Mouse (Mus musculus) heart, embryonic 15.5 days (tissue): Measurements from ENCODE around the gene Wwox. TPM values are rescaled to one million over a fixed set of nuclear protein-coding genes. Genes with fewer than 3 reads are reported as not detected.

Experiments
- ATAC-seq: fragments of 200-750 bp; cut with Nextera tagmentation; replicated peaks from 2 replicates; pipeline ENCODE4 v1.8.0; 2017; ENCODE audit warnings: low read depth, moderate TSS enrichment; ENCODE audit not compliant: insufficient number of reproducible peaks, insufficient read depth, low FRiP score
- H3K27ac ChIP-seq: fragments of 300-500 bp; sonication (generic); 2 replicates; pipeline ENCODE4 v1.5.1; 2015; ENCODE audit warnings: mild to moderate bottlenecking, inconsistent platforms
- H3K27me3 ChIP-seq: fragments of 300-500 bp; sonication (generic); 2 replicates; pipeline ENCODE4 v1.6.1; 2015; ENCODE audit warnings: inconsistent platforms
- H3K36me3 ChIP-seq: fragments of 300-500 bp; sonication (generic); 2 replicates; pipeline ENCODE4 v1.6.1; 2015; ENCODE audit warnings: mild to moderate bottlenecking, inconsistent platforms
- H3K4me1 ChIP-seq: fragments of 300-500 bp; sonication (generic); replicated peaks from 2 replicates; pipeline ENCODE4 v1.6.1; 2015; ENCODE audit warnings: inconsistent platforms
- H3K4me2 ChIP-seq: fragments of 300-500 bp; sonication (generic); 2 replicates; pipeline ENCODE4 v1.6.1; 2015; ENCODE audit warnings: inconsistent platforms, mild to moderate bottlenecking, moderate library complexity
- H3K4me3 ChIP-seq: fragments of 300-500 bp; sonication (generic); 2 replicates; pipeline ENCODE4 v1.5.1; 2015; ENCODE audit warnings: mild to moderate bottlenecking, inconsistent platforms
- H3K9ac ChIP-seq: fragments of 300-500 bp; sonication (generic); 2 replicates; pipeline ENCODE4 v1.6.1; 2015; ENCODE audit warnings: mild to moderate bottlenecking, inconsistent platforms
- H3K9me3 ChIP-seq: fragments of 300-500 bp; sonication (generic); replicated peaks from 2 replicates; pipeline ENCODE4 v1.6.1; 2016; ENCODE audit warnings: inconsistent platforms
- WGBS: fragments of 180-500 bp; shearing (Covaris S2); methylation state at CpG from one replicate; pipeline ENCODE4 v1.1.7; 2015; ENCODE audit warnings: mixed read lengths; 5-methylcytosine and 5-hydroxymethylcytosine counted together
- polyA plus RNA-seq: library from polyadenylated mRNA; unstranded; fragments of >200 nt; fragmentation: Nextera tagmentation; extraction: Ambion mirVana; gene quantifications from 2 replicates; pipeline ENCODE4 v1.2.1, GENCODE M21; 2015

The Wwox gene
- polyA plus RNA-seq, 1 experiment from 2014 or later: 10.9 TPM

DNA sequence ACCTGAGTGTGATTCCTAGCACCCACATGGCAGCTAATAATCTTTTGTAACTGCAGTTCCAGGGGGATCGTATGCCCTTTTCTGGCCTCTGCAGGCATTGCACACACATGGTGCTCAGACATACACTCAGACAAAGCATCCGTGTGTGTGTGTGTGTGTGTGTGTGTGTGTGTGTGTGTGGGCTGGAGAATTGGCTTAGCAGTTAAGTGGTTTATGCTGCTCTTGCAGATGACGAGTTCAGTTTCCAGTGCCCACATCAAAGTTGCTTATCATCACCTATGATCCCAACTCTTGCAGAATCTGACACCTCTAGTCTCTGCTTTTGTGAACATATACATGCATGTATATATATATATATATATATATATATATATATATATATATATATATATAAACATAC, 448.9 kb downstream of the Wwox start:
- WGBS: 84% methylated on average over 3 of the region's 3 CpGs
- ATAC-seq: no peak
- no peak overlapping the region for H3K4me3 ChIP-seq
- H3K9me3 ChIP-seq: no peaks in the 10 kb centered on the region
- no peak overlapping the region for H3K9ac ChIP-seq
- no peaks in the 10 kb centered on the region for H3K27me3 ChIP-seq
- H3K4me2 ChIP-seq: no peak overlapping the region
- H3K4me1 ChIP-seq: peaks cover 10% of the 10 kb centered on the region; the same call in 1 of the 2 replicates
- H3K27ac ChIP-seq: no peak overlapping the region
- H3K36me3 ChIP-seq: no peaks in the 10 kb centered on the region

DNA sequence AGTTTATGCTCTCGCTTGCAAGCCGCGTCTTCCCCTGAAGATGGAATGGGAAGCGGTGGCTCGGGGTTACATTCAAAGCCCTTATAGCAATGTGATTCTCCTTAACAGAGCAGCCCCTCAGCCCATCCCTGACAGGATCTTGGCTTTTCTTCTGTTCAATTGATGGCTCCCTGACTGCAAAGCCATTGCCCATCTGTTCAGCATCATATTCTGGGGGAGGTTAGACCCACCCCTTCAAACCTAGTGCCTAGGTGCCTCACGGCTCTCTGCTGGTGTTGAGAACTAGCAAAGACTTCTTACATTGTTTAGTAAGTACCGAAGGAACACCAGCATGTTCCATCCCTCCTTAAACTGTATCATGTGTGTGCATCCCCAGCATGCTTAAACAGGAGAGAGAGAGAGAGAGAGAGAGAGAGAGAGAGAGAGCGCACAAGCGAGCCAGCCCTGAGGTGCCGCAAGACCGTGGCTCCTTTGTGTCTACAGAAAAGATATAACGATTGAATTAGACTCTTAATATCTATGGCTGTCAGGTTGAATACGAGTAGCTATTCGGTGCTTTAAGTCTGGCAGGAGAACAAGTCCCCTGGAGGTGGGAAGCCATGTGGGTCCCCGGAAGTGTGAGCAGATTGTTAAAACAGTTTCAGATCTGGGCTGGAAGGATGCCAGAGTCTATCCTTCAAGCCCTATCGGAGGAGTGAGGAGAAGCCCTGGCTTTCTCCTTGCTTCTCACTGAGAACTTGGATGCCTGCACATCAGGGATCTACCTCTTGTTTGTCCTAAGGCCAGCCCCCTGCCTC, 450.3 kb downstream of the Wwox start:
- H3K9me3 ChIP-seq: no peaks in the 10 kb centered on the region
- H3K4me3 ChIP-seq: no peak overlapping the region
- no peak overlapping the region for H3K4me2 ChIP-seq
- H3K27ac ChIP-seq: no peak overlapping the region
- H3K4me1 ChIP-seq: peaks cover 10% of the 10 kb centered on the region; the same call in 1 of the 2 replicates
- no peaks in the 10 kb centered on the region for H3K27me3 ChIP-seq
- ATAC-seq: no peak; the same call in 1 of the 2 replicates
- H3K36me3 ChIP-seq: no peaks in the 10 kb centered on the region
- 58% methylated on average over 16 of the region's 16 CpGs for WGBS
- H3K9ac ChIP-seq: no peak overlapping the region

DNA sequence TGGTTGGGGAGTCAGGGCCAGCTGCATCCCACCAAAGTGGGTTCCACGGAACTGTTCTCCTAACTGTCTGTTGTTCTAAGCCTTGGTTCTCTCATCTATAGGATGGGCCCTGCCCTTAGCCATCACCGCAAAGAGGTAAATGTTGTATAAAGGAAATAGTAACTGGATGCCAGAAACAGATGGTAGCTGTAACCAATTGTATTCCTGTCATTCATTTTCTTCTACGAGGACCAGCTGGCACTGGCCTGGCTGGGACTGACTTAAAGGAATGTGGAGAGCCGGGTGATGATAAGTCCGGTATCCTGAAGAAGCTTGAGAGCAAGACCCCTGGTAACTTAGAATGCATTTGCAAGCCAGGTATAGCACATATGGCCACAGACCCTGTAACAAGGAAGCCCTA, 451.0 kb downstream of the Wwox start:
- H3K4me3 ChIP-seq: no peak overlapping the region
- no peaks in the 10 kb centered on the region for H3K9me3 ChIP-seq
- H3K9ac ChIP-seq: no peak overlapping the region
- WGBS: 52% methylated on average over 5 of the region's 5 CpGs
- H3K36me3 ChIP-seq: no peaks in the 10 kb centered on the region
- peaks cover 8% of the 10 kb centered on the region; the same call in 1 of the 2 replicates for H3K4me1 ChIP-seq
- H3K27ac ChIP-seq: no peak overlapping the region
- ATAC-seq: no peak
- H3K27me3 ChIP-seq: no peaks in the 10 kb centered on the region
- H3K4me2 ChIP-seq: no peak overlapping the region

DNA sequence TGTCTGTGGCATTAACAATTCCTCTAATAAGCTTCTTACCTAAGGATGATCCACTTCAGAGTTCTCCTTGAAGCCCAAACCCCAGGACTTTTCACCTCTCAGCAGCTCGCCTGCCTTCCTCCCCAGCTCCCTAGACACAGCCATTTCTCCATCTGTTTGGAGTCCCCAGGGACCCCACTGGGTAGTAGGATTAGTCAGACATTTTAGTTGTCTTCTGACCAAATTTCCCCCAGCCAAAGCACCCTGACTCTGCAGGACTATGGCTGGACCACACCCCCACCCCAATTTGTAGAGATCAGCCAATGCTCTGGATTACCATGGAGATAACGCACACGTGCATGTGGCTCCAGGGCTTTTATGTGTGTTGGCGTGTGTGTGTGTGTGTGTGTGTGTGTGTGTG, 451.8 kb downstream of the Wwox start:
- Histone ChIP-seq H3K36me3 (no peaks in the 10 kb centered on the region), H3K9me3 (no peaks in the 10 kb centered on the region), H3K9ac (no peak overlapping the region), H3K27me3 (no peaks in the 10 kb centered on the region), H3K4me1 (peaks cover 8% of the 10 kb centered on the region; the same call in 1 of the 2 replicates), H3K27ac (no peak overlapping the region), H3K4me3 (no peak overlapping the region), H3K4me2 (no peak overlapping the region)
- no peak for ATAC-seq
- WGBS: 79% methylated on average over 4 of the region's 4 CpGs

DNA sequence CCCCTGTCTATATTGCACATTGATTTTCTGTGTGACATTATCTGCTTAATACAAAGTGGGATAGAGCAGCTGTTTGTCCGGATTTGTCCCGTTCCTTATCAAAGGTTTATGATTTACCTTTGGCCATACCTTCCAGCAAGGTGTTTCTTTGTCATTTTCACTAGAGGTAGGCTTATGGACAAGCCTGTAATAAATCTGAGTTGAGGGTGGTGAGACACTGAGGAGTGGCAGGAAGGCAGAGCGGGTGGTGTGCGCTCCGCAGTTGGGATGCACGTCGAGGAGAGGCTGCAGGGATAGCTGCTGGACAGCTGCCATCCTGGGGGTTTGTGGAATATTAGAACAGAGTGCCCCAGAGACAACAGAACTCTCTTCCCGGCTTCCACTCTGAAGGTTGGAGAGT, 458.0 kb downstream of the Wwox start:
- H3K36me3 ChIP-seq: no peaks in the 10 kb centered on the region
- no peak overlapping the region for H3K4me2 ChIP-seq
- 74% methylated on average over 8 of the region's 8 CpGs for WGBS
- H3K27ac ChIP-seq: no peak overlapping the region
- ATAC-seq: no peak
- H3K4me3 ChIP-seq: no peak overlapping the region
- H3K4me1 ChIP-seq: no peaks in the 10 kb centered on the region
- H3K9me3 ChIP-seq: no peaks in the 10 kb centered on the region
- no peaks in the 10 kb centered on the region for H3K27me3 ChIP-seq
- no peak overlapping the region for H3K9ac ChIP-seq

DNA sequence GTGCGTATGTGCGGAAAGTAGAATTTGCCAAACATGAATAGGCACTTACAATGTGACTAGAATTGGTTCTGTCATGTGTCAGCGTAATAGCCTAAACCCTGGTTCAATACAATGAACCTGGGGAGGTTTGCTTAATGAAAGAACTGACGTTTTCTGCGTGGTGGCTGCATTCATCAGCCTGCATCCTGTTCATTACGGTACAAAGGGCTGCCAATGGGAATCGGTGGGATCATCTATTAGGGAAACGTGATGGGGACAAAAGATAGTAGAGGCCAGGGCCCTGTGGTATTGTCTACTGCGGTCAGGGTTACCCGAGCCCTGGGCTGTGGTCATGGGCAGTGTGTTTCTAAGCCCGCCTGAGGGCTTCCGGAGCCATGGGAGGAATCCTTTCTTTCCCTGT, 459.7 kb downstream of the Wwox start:
- no peaks in the 10 kb centered on the region for H3K36me3 ChIP-seq
- 85% methylated on average over 12 of the region's 12 CpGs for WGBS
- H3K4me1 ChIP-seq: no peaks in the 10 kb centered on the region
- H3K9ac ChIP-seq: no peak overlapping the region
- no peak for ATAC-seq
- no peaks in the 10 kb centered on the region for H3K9me3 ChIP-seq
- H3K4me2 ChIP-seq: no peak overlapping the region
- no peaks in the 10 kb centered on the region for H3K27me3 ChIP-seq
- H3K27ac ChIP-seq: no peak overlapping the region
- no peak overlapping the region for H3K4me3 ChIP-seq

DNA sequence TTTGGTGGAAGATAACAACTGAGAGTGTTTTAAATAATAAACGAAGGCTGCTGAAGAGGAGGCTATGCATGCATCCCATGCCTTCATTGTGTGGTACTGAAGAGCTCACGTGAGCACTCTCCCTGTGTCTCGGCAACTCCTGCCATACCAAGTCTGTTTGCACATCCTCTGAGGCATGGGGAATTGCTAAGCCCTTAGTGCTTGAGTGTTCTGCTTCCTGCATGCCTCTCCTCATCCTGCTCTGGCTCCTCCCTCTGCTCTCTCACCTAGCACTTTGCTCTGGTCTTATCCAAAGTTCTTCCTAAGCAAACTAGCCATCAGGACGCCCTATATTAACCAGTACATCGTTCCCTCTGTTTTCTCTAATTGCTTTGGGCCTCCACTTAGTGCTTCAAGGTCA, 463.1 kb downstream of the Wwox start:
- H3K4me3 ChIP-seq: no peak overlapping the region
- no peaks in the 10 kb centered on the region for H3K4me1 ChIP-seq
- no peak overlapping the region for H3K9ac ChIP-seq
- 79% methylated on average over 5 of the region's 5 CpGs for WGBS
- H3K27ac ChIP-seq: no peak overlapping the region
- H3K4me2 ChIP-seq: no peak overlapping the region
- no peaks in the 10 kb centered on the region for H3K27me3 ChIP-seq
- ATAC-seq: no peak
- H3K36me3 ChIP-seq: no peaks in the 10 kb centered on the region
- H3K9me3 ChIP-seq: no peaks in the 10 kb centered on the region

DNA sequence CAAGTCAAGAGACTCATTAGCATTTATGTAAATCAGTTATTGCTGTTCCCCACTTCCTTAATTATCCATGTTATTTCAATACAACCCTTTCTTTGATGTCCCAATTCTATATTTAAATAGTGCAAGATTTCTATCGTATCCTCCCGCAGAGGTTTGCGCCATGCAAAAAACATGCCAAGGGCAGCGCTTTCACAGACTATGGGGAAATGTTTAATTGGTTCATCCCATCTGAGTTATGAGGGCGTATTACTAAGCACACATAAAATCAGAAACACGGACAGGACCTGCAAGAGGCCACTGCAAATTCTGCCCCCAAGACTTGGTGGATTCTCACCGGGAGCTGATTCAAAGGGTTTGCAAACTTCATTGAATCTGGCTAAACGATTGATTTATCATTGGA, 468.6 kb downstream of the Wwox start:
- ATAC-seq: no peak
- WGBS: 89% methylated on average over 8 of the region's 8 CpGs
- Histone ChIP-seq H3K9me3 (no peaks in the 10 kb centered on the region), H3K27ac (no peak overlapping the region), H3K4me2 (no peak overlapping the region), H3K4me3 (no peak overlapping the region), H3K27me3 (no peaks in the 10 kb centered on the region), H3K36me3 (no peaks in the 10 kb centered on the region), H3K9ac (no peak overlapping the region), H3K4me1 (no peaks in the 10 kb centered on the region)

DNA sequence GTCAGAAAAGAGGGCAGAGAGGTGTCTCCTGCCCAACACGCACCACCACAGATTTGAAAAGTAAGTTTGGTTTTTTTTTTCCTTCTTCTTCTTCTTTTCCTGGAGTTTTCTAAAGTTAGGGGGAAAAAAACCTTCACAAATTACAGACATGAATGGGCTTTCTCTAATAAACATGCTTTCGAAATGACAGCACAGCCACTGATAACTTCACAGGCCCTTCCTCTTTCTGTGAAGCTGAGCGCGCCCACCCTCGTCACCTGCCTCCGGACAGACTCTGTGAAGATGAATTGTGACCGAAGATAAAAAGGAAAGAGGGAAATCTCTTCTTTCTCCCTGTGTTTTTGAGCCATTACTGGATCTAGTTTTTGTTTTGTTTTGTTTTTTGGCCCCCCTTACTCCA, 469.1 kb downstream of the Wwox start:
- 66% methylated on average over 7 of the region's 7 CpGs for WGBS
- Histone ChIP-seq H3K9me3 (no peaks in the 10 kb centered on the region), H3K9ac (no peak overlapping the region), H3K27me3 (no peaks in the 10 kb centered on the region), H3K27ac (no peak overlapping the region), H3K4me2 (no peak overlapping the region), H3K36me3 (no peaks in the 10 kb centered on the region), H3K4me3 (no peak overlapping the region), H3K4me1 (no peaks in the 10 kb centered on the region)
- no peak for ATAC-seq

DNA sequence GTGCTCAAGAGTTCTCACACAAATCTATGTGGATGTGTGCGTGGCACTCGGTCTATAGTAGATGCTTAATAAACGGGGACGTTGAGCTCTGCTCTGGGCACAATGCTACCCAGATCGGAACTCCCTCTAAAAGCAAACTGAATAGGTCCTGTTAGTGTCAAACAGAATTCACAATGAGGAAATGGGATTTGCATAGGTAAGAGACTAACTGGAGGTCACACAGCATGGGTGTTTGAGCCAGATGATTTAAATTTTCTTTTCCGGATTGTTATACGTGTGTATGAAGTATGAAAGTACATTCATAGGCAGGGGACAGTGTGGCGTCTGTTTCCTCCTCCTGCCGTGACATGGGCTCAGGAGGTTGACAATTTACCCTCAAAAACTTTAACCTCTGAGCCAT, 469.7 kb downstream of the Wwox start:
- Histone ChIP-seq H3K27me3 (no peaks in the 10 kb centered on the region), H3K4me2 (no peak overlapping the region), H3K4me3 (no peak overlapping the region), H3K9ac (no peak overlapping the region), H3K9me3 (no peaks in the 10 kb centered on the region), H3K36me3 (no peaks in the 10 kb centered on the region), H3K27ac (no peak overlapping the region), H3K4me1 (no peaks in the 10 kb centered on the region)
- no peak for ATAC-seq
- 84% methylated on average over 9 of the region's 9 CpGs for WGBS

DNA sequence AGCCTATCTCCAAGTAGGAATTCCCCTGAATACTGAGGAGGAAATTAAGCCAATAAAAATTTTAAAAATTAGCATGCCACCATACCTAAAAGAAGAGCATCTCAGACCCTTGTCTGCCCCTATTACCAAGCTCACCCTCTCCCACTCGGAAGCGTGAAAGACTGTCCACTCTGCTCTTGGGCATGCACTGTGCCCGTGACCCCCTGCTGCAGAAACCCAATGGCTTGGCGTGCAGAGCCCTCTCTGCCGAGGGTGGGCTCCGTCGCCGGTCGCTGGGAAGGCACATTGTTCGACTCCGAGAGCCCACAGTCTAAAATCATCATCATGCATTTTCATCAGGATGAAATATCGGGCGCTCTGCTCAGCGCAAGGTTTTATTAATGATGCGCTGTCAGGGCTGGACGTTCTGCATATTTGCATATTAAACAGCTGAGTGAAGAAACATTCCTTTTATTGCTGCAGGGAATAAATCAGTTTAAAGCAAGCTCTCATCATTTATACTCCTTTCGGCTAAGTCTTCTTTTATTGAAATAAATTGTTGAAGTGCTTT, 471.7 kb downstream of the Wwox start:
- H3K9ac ChIP-seq: no peak overlapping the region
- H3K9me3 ChIP-seq: no peaks in the 10 kb centered on the region
- H3K4me2 ChIP-seq: no peak overlapping the region
- no peaks in the 10 kb centered on the region for H3K36me3 ChIP-seq
- H3K4me1 ChIP-seq: no peaks in the 10 kb centered on the region
- no peak overlapping the region for H3K27ac ChIP-seq
- WGBS: 84% methylated on average over 17 of the region's 17 CpGs
- no peak for ATAC-seq
- H3K4me3 ChIP-seq: no peak overlapping the region
- no peaks in the 10 kb centered on the region for H3K27me3 ChIP-seq

DNA sequence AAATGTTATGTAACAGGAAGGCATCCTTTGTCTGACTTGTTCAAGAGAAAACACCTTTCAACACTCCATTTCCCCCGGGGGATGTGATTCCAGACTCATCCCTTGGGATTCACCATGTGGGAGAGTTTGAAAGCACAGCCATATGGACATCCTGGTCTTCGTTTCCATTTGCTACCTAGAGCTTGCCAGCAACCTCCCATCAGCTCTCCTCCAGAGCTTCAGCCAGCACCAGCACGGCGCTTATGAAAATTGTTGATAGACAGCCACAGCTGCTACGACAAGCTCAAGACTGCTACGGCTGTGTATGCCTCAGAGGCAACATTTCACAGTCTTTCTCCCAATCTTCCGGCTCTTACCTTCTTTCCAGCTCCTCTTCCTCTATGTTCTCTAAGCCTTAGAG, 484.2 kb downstream of the Wwox start:
- no peak overlapping the region for H3K27ac ChIP-seq
- no peak overlapping the region for H3K4me3 ChIP-seq
- no peaks in the 10 kb centered on the region for H3K27me3 ChIP-seq
- no peaks in the 10 kb centered on the region for H3K36me3 ChIP-seq
- ATAC-seq: no peak
- no peak overlapping the region for H3K4me2 ChIP-seq
- H3K9ac ChIP-seq: no peak overlapping the region
- H3K4me1 ChIP-seq: peaks cover 7% of the 10 kb centered on the region
- no peaks in the 10 kb centered on the region for H3K9me3 ChIP-seq
- 59% methylated on average over 7 of the region's 7 CpGs for WGBS
